Mouse (Mus musculus) left cerebral cortex, postnatal 36 days (tissue): ENCODE measurements around the gene Tbc1d8. TPM values are rescaled to one million over a fixed set of nuclear protein-coding genes. Genes with fewer than 3 reads are reported as not detected.

ENCODE experiments used
- DNase-seq, 2 experiments: peaks; one replicate each; pipeline ENCODE4 v3.0.0; 2021 to 2022; ENCODE audit warnings: low spot score in 2 of 2, mixed read lengths in 1 of 2
- intact Hi-C: fragments of 180-260 bp; cut with DNase I; formaldehyde crosslinking; loops from one replicate; pipeline ENCODE4 v1.15.1; 2025
- total RNA-seq, 2 experiments: library from RNA; stranded (reverse); gene quantifications; 2 replicates each; pipeline ENCODE4 v1.2.3; 2021

Gene Tbc1d8
- total RNA-seq, 2 experiments from 2014 or later: 16.9 to 19.3 TPM

DNA sequence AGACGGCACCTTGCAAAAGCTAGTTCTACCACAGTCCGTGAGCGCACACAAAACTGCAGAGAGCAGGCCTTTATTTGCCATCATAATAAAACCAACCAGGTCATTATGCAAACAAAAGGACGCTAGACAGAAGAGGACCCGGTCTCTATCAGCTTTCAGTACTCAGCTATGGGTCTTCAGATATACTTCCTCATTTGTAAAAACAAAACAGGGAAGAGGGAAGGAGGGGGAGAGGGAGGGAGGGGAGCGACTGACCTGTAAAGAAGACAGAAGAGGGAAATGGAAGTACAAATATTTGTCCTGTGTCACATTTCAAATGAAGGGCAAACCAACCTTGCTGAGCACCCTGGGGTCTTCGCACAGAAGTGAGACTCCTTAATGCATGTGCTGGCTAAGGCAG lies 69.9 kb downstream of the Tbc1d8 start:
- DNase-seq: no peak
- intact Hi-C loops: no loop called here

DNA sequence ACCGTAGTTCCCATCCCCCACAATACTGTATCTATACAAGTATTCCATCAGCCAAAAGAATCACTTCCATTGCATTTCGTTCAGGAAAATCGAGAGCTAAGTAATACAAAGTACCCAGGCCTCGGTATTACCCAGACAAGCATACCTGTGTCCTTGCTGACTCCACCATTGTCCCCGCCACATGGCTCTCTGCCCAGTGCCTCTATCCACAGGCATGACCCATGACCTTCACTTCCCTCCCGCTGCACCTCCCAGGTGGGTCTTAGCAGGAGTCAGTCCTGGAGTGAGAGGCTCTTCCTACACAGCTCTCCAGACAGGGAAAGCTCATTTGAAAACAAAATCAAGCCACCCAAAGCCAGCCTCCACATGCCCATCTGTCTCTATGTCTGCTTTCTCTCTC lies 70.4 kb downstream of the Tbc1d8 start:
- DNase-seq: no peak
- intact Hi-C loops: no loop called here

DNA sequence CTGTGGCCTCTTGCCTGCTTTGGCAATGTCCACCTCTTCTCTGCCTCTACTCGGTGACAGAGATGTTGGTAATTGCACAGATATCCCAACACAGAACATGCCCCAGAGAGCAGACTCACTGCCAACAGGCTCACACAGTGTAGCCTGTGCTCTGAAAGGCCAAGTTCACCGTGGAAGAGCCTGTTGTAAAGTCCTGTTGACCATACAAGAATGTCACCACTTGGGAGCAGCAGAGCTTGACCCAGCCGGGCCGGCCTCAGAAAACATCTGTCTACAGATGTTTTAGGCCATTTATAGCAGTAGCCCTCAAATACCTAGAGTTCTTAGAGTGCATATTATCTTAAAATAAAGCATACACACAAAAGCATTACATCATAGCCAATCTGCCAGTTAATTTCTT lies 71.4 kb downstream of the Tbc1d8 start:
- DNase-seq: no peak
- intact Hi-C loops: no loop called here

DNA sequence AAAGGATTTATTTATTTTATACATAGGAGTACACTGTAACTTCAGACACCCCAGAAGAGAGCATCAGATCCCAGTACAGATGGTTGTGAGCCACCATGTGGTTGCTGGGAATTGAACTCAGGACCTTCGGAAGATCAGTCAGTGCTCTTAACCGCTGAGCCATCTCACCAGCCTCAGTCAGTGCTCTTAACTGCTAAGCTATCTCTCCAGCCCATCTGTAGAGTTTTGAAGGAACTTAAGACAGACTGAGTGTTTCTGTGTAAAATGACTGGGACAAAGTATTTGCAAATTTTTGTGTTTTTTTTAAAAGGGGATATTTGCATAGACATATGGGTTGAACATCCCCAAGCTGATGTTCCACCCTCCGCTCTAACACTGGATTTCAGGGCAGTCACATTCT lies 78.4 kb downstream of the Tbc1d8 start:
- intact Hi-C loops: no loop called here
- no peak for DNase-seq

DNA sequence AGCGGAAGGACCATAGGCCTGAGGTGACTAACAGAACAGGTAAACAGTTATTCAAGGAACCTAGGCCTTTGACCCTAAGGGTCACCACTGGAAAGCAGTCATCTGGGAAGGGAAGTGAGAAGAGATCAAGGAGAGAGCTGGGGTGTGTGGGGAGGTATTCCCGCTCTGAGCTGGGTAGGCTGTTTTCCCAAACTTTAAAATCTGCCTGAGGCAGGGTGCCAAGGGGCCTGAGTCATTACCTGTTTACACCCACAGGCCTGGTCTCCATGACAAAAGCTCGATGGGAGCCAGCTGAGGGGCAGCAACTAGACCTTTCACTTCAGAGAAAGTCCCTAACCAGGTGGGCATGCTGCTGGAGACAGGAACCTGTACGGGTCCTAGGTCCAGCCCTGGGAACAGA lies 79.3 kb downstream of the Tbc1d8 start:
- DNase-seq: no peak
- intact Hi-C loops: no loop called here

DNA sequence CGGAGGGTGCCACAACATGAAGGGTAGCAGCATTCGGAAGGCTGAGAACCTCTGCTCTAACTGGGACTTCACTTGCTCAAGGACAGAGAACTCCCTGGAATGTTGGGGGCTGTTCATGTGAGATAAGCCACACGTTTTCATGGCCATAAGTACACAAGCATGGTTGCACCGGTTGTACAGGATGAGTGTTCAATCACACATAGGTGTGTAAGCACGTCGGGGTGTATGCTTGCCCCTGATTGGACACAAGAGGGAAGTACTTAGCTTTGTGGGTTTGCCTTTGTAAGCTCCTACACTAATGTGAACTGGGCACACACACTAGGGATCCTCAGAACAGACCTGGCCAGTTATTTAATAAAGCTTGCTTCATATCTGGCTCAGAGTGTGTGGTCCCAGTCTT lies 80.3 kb downstream of the Tbc1d8 start:
- intact Hi-C loops: no loop called here
- no peak for DNase-seq

DNA sequence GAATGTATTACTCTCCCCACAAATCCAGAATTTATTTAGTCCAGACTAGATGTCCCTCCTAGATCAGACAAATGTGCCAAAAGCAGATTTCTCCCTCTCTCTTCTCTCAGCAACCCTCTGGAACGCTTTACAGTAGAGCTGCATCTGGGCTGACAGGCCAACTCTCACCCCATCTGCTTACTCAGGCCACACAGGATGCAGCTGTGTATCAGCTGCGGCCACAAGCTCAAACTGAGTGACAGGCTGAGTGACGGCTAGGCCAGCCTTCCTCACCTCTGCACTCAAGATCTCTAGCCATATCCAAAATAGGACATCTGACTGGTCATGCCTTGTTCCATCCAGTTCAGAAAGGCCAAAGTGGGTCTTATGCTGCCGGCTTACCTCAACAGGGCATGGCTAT lies 82.2 kb downstream of the Tbc1d8 start:
- DNase-seq: no peak
- intact Hi-C loops: no loop called here

DNA sequence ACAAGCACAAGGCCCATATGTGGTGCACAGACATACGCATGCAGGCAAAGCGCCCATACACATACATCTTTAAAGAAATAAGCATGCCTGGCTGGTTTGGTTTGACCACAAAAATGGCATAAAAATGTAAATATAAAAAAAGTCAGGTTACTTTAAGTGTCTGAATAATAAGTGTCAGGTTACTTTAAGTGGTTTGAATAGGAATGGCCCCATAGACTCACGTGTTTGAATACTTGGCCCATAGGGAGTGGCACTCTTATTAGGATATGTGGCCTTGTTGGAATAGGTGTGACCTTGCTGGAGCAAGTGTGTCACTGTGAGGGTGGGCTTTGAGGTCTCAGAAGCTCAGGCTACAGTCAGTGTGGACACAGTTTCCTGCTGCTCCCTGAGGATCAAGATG lies 83.9 kb downstream of the Tbc1d8 start:
- intact Hi-C loops: loop anchor here (5.0 kb wide), 1 partner anchor 108 kb away; no protein-coding TSS in a partner anchor
- DNase-seq: no peak

DNA sequence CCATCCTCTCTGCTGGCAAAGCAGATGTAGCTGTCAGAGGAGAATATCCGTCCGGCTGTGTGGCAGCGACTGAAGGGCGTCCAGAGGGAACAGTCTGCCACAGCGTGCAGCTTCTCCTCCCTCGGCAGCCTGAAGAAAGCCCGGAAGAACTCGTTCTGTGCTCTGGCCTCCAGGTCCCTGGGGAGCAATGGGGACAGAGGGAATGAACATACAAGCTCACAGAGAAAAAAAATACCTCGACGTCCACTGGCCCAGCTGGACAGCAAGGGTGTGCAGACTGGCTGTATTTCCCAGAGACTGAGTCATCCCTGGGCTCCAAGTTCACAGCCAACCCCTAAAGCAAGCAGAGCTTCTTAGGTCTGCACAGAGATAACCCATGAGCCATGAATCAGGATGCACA lies 84.5 kb downstream of the Tbc1d8 start:
- DNase-seq: no peak
- intact Hi-C loops: loop anchor here (5.0 kb wide), 1 partner anchor 108 kb away; no protein-coding TSS in a partner anchor

DNA sequence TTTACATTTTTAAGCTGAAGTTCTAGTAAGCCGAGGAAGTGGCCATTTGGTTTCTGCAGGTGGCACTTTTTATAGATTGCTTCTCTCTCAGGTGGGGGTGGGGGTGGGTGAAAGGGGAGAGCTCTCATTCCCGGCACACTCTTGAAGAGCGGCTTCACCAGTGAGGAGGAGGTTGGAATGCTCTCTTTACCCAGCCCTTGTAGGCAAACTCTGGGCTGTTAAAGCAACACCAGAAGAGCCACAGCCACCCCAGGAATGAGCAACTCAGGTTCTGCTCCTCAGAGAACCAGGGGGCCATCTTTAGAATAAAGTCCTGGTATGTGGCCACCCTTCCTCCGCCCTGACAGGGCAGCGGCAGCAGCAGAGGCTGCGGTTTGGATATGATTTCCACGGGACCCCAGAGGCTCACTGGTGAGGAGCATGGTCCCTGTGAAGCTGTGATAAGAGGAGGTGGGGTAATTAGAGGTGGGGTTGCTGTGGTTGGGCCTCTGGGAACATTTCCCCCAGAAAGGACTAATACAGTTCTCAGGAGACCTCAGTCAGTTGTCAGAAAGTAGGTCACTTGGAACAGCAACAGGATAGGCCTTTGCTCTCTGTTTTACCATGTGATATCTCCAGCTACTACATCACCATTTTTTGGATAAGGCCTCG lies 85.2 kb downstream of the Tbc1d8 start:
- DNase-seq: no peak
- intact Hi-C loops: loop anchor here (2.0 to 5.0 kb wide), 2 partner anchors 109 to 129 kb away; no protein-coding TSS in a partner anchor

DNA sequence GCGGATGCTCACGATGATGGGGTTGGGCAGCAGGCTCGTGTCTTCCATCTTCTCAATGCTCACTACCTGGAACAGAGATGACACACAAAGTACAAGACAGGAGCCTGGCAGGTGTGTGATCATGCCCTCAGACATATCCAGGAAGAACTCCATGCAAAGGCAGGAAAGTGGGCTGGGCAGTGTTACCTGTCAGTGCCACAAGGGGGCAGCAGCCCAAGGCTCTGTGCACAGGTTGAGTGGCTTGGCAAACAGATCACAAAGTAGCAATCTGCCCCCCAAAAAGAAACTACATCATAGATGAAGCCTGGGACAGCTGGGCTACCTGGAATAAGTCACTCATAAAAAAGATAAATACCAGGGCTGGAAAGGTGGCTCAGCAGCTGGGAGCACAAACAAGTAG lies 86.4 kb downstream of the Tbc1d8 start:
- DNase-seq: peak; percentile 70 to 82
- intact Hi-C loops: loop anchor here (2.0 to 5.0 kb wide), 2 partner anchors 110 to 131 kb away; no protein-coding TSS in a partner anchor

DNA sequence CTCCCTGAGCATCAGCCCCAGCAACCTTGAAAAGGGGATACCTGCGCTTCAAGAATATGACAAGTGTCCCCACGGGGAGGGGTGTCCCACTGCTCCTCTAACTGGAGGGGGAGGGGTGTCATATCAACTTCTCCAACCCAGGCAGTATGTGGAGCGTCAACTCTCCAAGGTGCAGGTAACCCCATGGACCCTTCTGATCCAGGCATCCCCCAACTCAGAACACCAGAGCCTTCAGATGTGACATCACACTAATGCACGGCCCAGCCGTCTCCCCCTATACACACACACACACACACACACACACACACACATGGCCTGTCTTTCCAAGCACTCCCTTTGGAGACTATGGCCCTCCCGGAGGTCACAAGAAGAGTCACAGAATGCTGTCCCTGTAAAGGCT lies 86.9 kb downstream of the Tbc1d8 start:
- intact Hi-C loops: loop anchor here (2.0 to 5.0 kb wide), 2 partner anchors 111 to 131 kb away; no protein-coding TSS in a partner anchor

DNA sequence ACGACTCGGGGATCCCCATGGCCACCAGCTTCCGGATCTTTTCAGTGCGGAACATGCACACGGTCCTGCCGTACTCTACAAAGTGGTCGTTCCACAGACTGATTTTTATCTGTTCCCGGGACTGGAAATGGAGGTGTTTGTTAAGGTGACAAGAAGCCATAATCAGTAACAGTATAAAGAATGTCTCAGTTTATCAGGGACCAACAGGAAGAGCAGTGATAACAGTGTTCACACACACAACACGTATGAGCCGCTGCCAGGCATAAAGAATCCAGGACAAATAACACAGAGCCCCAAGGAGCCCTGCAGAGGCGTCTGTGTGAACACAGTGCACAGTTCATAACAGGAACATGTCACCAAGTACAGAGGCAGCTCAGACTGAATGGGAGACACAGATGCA lies 89.2 kb downstream of the Tbc1d8 start:
- intact Hi-C loops: no loop called here
- DNase-seq: no peak

More for the DNA sequence above, 86.9 kb downstream of the Tbc1d8 start:
- DNase-seq: no peak

DNA sequence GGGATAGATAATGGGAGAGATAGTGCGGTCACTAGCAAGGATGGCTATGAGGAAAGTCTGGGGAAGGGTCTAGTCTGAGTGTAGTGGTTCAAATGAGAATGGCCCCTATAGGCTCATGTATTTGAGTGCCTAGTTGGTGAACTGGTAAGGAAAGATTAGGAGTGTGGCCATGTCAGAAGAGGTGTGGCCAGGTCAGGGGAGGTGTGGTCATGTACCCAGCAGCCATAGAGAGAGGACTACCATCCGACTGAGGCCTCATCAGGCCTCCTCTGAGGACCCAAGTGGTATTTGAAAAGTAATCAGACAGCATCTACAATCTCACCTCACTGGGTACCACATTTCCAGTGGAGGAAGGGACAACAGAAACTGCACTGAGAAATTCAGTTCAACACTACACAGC lies 90.4 kb downstream of the Tbc1d8 start:
- intact Hi-C loops: no loop called here
- DNase-seq: no peak

DNA sequence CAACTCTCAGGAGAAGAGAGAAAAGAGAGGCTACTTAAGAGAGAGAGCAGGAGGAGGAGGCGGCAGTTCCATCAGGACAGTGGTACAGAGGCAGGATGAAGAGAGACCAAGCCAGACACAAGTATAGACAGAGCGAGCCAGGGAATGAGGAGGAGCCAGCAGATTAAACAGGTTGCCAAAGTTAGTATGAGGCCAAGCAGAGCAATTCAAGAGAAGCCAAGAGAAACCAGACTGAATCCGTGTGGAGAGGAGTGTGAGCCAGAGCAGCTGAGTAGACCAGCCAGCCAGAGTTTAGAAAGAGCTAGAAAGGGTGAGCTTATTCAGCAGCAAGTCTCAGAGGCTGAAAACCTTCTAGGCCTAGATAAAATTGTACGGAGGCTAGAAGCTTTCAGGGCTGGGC lies 91.1 kb downstream of the Tbc1d8 start:
- DNase-seq: no peak
- intact Hi-C loops: no loop called here

DNA sequence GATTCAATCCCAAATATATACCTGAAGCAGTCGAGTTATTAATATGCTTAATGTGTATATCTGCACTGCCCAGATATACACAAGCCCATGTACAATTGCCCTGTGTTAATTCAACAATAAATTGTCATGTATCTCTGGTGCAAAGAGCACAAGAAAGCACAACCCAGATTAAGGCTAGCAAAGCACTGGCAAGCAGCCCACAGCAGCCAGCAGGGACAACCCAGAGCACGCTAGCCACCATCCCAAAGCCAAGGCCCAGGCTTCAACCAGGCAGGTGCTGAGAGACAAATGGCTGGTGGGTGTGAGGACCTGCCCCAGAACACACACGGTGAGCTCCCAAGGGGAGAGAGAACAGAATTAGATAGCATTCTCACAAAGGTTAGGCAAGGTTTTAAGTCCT lies 92.1 kb downstream of the Tbc1d8 start:
- DNase-seq: no peak
- intact Hi-C loops: no loop called here

DNA sequence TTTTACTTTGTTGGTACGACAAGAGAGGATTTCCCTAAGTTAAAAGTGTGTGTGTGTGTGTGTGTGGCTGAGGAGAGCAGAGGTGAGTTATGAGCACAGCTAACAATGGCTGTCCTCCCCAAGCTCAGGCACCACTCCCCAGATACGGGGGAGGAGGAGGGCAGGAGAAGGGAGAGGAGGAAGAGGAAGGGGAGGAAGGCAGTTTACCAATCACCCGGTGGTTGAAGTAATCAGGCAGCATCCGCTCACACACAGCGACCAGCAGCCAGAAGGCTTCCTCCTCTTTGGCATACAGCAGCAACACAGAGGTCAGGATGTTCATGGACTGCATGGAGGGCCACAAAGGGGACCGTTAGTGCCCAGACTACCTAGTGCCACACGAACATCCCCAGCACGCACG lies 93.6 kb downstream of the Tbc1d8 start:
- no peak for DNase-seq
- intact Hi-C loops: no loop called here

DNA sequence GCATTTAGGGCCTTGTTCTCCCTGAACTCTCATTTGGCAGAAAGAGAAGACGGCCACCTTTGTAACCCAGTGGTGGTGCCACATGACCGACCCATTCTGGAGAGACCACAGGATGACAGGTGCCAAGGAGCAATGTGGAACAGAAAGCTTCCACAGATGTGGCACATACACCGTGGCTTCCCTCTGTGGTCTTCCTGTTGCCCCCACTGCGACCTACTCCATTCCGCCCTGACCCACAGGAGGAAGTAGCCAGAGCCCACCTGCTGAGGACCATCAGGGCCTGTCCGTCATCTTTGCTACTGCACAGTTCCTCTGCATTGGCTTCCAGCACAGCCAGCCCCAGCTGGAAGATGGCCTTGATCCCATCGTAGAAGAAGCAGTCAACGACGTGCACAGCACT lies 97.5 kb downstream of the Tbc1d8 start:
- intact Hi-C loops: no loop called here

DNA sequence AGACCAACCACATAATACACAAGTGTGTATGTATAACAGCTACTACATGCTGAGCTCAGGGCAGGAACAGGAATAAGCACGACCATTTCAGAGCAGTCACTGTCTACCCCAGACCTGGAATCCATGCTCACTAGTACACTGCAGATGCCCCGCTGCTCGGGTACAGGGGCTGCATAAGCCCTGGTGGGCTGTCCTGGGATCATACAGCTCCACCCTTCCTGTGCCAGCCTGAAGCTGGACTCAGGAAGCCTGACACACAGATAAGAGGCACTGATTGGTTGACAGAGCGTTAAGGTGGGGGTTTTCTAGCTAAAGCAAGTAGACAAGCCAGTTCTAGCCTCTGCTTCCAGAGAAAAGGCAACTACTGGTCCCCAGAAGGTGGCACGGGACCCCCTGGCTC lies 99.5 kb downstream of the Tbc1d8 start:
- no peak for DNase-seq
- intact Hi-C loops: no loop called here

More for the DNA sequence above, 97.5 kb downstream of the Tbc1d8 start:
- no peak for DNase-seq

DNA sequence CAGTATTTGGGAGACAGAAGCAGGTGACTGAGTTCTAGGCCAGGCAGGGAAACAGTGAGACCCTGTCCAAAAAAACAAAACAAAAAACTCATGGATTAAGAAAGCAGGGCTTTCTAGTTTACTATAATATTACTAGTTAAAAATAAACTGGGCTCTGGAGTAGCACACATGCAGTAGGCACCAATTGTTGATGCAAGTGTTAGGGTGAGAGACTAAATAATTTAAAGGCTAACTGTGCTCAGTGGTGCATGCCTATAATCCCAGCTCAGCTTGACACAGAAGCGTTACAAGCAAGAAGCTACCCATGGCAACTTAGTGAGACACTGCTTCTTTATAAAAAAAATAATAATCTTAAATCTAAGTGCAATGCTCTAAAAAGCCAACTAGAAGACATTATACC lies 100.0 kb downstream of the Tbc1d8 start:
- intact Hi-C loops: no loop called here
- DNase-seq: no peak

DNA sequence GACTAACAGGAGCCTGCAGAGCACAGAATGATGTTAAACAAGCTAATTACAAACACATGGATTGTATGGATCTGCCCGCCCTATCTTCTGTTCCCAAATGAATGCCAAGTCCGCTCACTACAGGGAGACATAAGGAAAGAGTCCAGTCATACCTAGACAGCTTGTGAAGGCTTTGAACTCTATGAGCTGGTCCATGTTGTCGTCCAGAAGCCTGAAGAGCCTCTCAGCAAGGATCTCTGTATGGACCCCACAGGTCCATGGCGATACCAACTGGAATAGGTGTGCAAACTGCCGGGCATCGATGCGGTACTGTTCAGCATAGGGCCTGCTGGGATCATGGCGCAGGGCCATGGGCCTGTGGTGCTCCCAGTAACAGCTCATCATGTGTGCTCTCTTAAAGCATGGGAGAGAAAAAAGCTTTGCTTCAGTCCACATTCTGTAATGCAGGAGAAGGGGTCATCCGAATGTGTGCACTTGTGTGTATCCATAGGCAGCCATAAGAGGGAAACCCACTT lies 101.8 kb downstream of the Tbc1d8 start:
- intact Hi-C loops: no loop called here

DNA sequence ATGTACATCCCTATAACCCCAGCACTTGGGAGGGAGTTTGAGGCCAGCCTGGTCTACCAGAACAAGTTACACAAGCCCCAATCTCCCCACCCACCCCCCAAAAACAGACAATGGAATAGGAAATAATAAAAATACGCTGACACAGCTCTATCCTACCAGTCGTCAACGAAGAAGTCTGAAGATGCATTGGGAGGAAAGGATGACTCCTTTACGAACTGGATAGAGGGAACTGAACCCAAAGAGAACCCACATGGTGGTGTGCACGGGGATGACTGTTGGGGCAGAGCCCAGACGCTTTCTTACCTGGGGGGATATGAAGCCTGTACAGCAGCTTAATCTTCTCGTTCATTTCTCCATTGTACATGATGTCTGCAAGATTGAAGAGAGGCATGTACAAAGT lies 102.4 kb downstream of the Tbc1d8 start:
- intact Hi-C loops: no loop called here

More for the DNA sequence above, 101.8 kb downstream of the Tbc1d8 start:
- no peak for DNase-seq

More for the DNA sequence above, 102.4 kb downstream of the Tbc1d8 start:
- DNase-seq: no peak
